Mouse (Mus musculus) adrenal gland, adult 8-10 months (tissue): Measurements from ENCODE around the gene Zfp626. TPM values are rescaled to one million over a fixed set of nuclear protein-coding genes. Genes with fewer than 3 reads are reported as not detected.
"Not testable (repeated sequence)": the region's sequence is repeated elsewhere in the genome, so short reads cannot be mapped to it uniquely, and the experiment has no call there.

Experiments used
- DNase-seq: peaks from one replicate; pipeline ENCODE4 v3.0.0; 2022
- total RNA-seq, 4 experiments: library from RNA; stranded (reverse); gene quantifications; 2 replicates each; pipeline ENCODE4 v1.2.4; 2022

Zfp626 gene
- total RNA-seq, result 10 to 100 TPM in 1 of 4 experiments, 1 to 10 TPM in 3; 7.4 to 11.0 (median 9.1) TPM

GRCm38 (mm10) chr7:27806896-27807295 is at the start of gene Zfp626:
TSS of gene Zfp626 (plus strand) at chr7:27807196.
- DNase-seq, result not testable (repeated sequence)

- no peak for DNase-seq
Measured at GRCm38 (mm10) chr7:27765176-27765886, 41.7 kb upstream of the Zfp626 start.

GRCm38 (mm10) chr7:27789306-27789705 is 17.7 kb upstream of the Zfp626 start:
- no peak for DNase-seq

- not testable (repeated sequence) for DNase-seq
Measured at GRCm38 (mm10) chr7:27793865-27794264, 13.1 kb upstream of the Zfp626 start.

- DNase-seq, result no peak
Measured at GRCm38 (mm10) chr7:27794566-27794965, 12.4 kb upstream of the Zfp626 start.

GRCm38 (mm10) chr7:27797906-27798811 is 8.8 kb upstream of the Zfp626 start:
- no peak for DNase-seq

GRCm38 (mm10) chr7:27801137-27801536 is 5.9 kb upstream of the Zfp626 start:
- no peak for DNase-seq

GRCm38 (mm10) chr7:27802986-27803385 is 4.0 kb upstream of the Zfp626 start:
- DNase-seq, result no peak

- peak; percentile 76 for DNase-seq
Measured at GRCm38 (mm10) chr7:27804297-27805030, 2.5 kb upstream of the Zfp626 start.

- DNase-seq, result not testable (repeated sequence)
Measured at GRCm38 (mm10) chr7:27807305-27807704, 309 bp downstream of the Zfp626 start.

GRCm38 (mm10) chr7:27818526-27819110 is 11.6 kb downstream of the Zfp626 start:
- no peak for DNase-seq

GRCm38 (mm10) chr7:27822611-27823010 is 15.6 kb downstream of the Zfp626 start:
- no peak for DNase-seq

GRCm38 (mm10) chr7:27834131-27834530 is 27.1 kb downstream of the Zfp626 start:
- DNase-seq, result no peak

- DNase-seq, result no peak
Measured at GRCm38 (mm10) chr7:27837896-27838295, 30.9 kb downstream of the Zfp626 start.

- peak; percentile 87 for DNase-seq
Measured at GRCm38 (mm10) chr7:27838323-27839249, 31.6 kb downstream of the Zfp626 start, which contains the start of gene Zfp59. TSS of gene Zfp59 (plus strand) at chr7:27838607.

- no peak for DNase-seq
Measured at GRCm38 (mm10) chr7:27839596-27839995, 32.6 kb downstream of the Zfp626 start.

GRCm38 (mm10) chr7:27840104-27840503 is 33.1 kb downstream of the Zfp626 start:
- no peak for DNase-seq

- no peak for DNase-seq
Measured at GRCm38 (mm10) chr7:27857227-27857626, 50.2 kb downstream of the Zfp626 start, which contains the start of gene Zfp607a. TSS of gene Zfp607a (plus strand) at chr7:27857527.

GRCm38 (mm10) chr7:27859301-27860251 is 52.6 kb downstream of the Zfp626 start:
- DNase-seq, result no peak
